Mouse (Mus musculus) embryonic fibroblast, embryonic 13.5 days (primary cell): ENCODE measurements at regions not wholly inside any gene's neighbourhood (a gene's known extent, or its start where the extent isn't known, plus 50 kb on each side); places are given as distances from the start of the nearest gene placed in this dataset.

Experiments used
- CTCF ChIP-seq: IDR thresholded peaks from 2 replicates; pipeline ENCODE4 v1.5.1; 2011; ENCODE audit warnings: mild to moderate bottlenecking, control low read depth, low read length, moderate library complexity, borderline replicate concordance; ENCODE audit not compliant: insufficient read depth
- POLR2A ChIP-seq: IDR thresholded peaks from 2 replicates; pipeline ENCODE4 v1.6.1; 2011; ENCODE audit warnings: low read depth, mild to moderate bottlenecking, control low read depth, low read length, moderate library complexity

DNA sequence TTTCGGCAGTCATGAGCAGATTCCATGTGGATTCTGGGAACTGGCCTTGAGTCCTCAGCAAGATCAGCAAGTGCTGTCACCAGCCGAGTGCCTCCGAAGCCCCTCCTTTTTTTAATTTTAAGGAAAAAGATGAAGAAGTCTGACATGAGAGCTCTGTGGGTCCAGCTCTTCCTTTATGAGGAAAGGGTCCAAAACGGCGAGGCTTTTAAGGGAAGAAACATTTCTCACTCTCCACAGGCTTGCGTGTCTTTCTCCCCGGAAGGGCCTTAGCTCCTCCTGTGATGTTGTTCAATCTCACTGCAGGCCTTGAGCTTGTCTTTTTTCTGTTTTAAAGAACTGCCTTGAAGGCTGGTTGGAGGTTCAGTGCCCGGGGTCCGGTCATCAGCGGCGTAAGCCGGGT is 283.5 kb upstream of the Klf3 start:
- TF ChIP-seq CTCF (no peak), POLR2A (no peak)
